Mouse (Mus musculus) right cerebral cortex, postnatal 10 days (tissue): ENCODE measurements around the gene Mtmr11.
"Not testable (repeated sequence)": the region's sequence is repeated elsewhere in the genome, so short reads cannot be mapped to it uniquely, and the experiment has no call there.

Experiments used
- DNase-seq, 2 experiments: peaks; one replicate each; pipeline ENCODE4 v3.0.0; 2021; ENCODE audit warnings: low spot score in 2 of 2

Gene Mtmr11

DNA sequence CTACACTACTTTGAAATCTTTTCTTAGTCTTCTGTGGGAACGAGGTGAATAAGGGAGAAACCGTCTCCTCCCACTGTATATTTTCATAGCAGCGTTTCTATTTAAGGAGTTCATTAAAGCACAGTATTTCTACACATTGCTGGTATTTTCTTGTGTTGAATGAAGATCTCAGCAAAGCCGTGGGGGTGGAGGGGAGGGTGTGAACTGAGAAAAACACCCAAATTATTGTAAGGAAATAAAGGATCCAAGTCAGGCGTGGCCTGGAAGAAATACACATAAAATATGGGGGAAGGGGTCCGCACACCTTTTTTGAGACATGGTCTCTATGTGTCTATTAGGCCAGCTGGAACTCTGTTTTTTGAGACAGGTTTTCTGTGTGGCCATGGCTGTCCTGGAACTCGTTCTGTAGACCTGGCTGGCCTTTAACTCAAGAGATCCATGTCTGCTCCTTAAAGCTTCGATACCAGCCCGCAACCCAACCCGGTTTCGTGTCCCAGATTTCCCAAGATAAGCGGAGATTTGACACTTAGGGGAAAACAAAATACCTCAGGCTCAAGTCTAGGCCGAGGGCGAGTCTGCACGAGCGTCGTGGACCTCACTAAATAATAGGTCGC is 9.9 kb downstream of the Mtmr11 start:
- DNase-seq, result no peak

DNA sequence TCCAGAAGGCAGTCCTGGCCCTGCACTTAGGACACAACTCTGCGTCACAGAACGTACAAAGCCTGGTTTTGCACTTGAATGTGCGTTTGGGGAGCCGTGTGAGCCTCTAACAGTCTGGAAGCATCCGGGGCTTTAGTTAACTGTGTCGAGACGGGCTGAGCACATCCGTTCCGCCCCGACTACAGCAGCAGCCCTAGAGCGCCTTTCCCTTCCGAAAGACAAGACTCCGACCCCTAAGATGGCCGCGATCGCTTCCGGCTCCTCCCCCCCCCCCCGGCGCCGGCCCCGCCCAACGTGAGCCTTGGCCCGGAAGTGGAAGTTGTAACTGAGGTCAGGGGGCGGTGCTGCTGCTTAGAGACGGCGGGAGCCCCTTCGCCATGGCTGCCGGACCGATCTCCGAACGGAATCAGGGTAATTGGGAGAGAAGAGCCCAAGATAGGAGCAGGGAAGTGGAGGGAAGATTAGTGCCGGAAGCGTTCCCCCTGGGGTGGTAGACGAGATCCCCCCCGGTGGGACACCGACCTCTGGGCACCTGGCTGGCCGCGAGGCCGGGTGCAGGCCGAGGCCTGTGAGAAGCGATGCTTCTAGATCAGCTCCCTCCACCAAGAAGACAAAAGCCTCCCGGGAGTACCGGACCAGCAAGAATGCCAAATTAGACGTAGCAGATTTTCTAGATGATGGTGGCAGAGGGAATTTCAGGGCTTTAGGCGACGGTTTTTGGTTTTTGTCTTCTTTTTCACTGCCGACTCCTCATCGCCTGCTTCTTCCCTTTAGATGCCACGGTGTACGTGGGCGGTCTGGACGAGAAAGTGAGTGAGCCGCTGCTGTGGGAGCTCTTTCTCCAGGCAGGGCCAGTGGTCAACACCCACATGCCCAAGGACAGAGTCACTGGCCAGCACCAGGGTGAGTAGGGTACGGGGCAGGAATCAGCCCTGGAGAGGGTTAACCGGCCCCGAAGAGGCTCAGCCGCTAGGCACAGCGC is 10.7 kb downstream of the Mtmr11 start, which contains the start of gene Sf3b4:
Gene Sf3b4, plus strand, starts transcription at position 136 of the 982 bp plus-strand sequence.
- peak; percentile 89 to 93 for DNase-seq

DNA sequence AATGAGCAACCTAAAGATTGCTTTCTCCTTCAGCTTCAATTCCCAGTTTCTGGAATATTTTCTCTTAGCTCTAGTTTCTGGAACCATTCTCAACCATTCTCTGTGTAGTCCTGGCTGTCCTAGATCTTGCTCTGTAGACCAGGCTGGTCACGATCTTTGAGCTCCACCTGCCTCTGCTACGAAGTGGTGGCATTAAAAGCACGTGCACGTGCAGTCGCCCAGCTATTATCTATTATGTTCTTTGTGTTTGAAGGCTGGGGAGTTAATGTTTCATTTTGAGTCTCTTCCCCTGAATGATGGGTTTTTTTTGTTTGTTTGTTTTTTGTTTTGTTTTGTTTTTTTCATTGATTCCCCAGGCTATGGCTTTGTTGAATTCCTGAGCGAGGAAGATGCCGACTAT is 11.4 kb downstream of the Mtmr11 start:
- DNase-seq, result no peak

DNA sequence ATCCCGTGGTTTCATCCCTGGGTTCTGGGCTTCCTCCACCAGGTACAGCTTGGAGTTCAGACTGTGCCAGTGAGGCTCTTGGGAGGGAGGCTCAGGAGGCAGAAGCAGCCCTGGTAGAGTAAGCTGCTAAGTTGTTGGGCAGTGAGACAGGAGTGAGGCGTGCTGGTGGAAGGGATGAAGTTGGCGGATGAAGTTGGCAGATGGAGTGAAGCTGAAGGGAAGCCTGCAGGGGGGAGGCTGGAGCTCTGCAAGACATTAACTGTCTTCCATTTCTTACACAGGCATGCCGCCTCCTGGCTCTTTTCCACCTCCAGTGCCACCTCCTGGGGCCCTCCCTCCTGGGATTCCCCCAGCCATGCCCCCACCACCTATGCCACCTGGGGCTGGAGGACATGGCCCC is 12.2 kb downstream of the Mtmr11 start:
- DNase-seq, result not testable (repeated sequence)

DNA sequence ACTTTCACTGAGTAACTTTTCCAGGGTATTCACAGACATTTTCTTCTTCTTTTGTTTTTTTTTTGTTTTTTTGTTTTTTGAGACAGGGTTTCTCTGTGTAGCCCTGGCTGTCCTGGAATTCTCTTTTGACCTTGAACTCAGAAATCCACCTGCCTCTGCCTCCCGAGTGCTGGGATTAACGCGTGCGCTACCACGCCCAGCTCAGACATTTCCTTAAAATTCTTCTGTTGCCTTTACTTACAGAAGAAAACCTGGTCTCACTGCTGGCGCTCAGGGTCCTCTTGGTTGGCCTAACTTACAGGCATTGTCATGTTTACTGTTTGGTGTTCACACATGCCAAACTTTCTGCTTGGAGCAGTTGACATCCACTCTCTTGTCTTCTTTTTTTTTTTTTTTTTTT is 13.4 kb downstream of the Mtmr11 start:
- DNase-seq, result no peak

DNA sequence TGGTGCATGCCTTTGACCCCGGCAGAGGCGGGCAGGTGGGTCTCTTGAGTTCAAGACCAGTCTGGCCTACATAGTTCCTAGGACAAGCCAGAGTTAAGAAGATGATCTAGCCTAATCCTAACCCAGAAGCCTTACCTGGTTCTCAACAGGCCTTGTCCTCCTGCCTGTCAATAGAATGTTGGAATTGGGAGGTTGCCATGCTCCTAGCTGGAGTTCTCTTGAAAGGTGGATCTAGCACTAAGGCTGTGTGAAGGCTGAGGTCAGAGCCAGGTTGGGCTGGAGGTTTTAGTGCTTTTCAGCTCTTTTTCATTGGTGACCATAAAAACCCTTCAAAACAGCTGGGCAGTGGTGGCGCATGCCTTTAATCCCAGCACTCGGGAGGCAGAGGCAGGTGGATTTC is 16.6 kb downstream of the Mtmr11 start:
- no peak for DNase-seq

DNA sequence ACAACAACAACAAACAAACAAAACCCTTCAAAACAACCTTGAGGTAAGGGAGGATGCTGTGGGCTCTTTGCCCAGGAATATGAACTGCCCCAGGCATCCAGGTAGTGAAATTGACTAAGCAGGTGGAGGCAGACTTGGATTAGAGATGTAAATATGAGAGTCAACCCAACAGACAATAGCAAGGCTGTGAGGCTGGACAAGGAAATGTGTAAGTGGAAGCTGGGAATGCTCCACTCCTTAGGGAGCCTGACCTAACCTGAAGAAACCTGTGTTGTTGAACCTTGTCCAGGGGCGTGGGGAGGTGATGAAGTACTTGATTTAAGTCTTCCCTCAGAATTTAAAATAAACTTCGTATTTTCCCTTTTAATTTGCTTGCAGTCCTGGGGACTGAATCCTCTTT is 17.1 kb downstream of the Mtmr11 start:
- no peak for DNase-seq

DNA sequence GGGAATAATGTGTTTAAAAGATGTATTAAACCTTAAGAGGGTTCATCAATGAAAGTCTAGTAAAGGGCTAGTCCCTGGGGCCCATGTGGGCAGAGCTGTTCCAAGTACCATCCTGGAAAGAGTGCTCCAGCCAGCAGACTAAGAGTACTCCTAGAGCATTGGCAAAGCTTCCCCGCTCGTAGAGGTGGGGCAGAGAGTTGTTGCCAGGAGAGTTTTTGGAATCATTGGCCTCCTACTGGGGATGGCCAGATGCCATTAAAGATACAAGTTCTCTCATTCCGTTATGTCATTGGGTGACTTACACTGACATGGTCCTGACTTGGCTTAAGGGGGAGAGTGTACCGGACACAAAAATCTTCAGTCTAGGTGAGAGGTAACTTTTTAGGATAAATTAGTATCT is 17.7 kb downstream of the Mtmr11 start:
- DNase-seq, result no peak

DNA sequence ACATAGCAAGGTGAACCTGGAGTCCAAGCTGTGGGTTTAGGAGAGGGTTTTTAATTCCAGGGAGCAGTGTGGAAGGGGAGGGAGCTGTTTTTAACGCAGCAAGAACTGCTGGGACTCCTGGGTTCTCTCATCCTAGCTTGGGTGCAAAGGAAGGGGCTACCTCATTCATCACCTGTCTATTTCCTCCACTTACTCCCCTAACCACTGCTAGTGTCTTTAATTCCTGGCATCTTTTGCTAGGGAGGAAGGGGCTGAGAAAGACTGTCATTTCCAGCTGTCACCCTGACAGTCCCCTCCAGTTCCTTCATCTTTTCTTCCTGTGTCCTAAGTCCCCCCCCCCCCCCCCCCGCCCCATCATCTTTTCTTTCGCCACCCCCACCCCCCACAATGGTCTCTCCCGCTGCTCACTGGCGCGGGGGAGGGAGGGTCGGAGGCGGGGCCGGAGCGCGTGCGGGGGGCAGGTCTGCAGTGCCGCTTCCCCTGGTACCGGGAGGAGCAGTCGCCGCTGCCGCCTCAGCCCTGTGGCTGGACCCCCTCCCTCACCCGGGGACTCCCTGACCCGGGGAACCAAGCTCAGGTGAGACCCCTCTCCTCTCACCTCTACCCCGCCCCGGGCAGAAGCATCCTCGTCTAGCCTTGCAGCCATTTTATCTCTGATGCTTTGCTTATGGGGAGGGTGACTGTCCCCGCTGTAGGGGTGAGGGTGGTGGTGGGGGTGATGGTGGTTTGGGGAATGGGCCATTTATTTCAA is 19.1 kb downstream of the Mtmr11 start, which contains the start of gene Sv2a:
Gene Sv2a, plus strand, starts transcription at position 425 of the 751 bp plus-strand sequence.
- peak; percentile 86 for DNase-seq

DNA sequence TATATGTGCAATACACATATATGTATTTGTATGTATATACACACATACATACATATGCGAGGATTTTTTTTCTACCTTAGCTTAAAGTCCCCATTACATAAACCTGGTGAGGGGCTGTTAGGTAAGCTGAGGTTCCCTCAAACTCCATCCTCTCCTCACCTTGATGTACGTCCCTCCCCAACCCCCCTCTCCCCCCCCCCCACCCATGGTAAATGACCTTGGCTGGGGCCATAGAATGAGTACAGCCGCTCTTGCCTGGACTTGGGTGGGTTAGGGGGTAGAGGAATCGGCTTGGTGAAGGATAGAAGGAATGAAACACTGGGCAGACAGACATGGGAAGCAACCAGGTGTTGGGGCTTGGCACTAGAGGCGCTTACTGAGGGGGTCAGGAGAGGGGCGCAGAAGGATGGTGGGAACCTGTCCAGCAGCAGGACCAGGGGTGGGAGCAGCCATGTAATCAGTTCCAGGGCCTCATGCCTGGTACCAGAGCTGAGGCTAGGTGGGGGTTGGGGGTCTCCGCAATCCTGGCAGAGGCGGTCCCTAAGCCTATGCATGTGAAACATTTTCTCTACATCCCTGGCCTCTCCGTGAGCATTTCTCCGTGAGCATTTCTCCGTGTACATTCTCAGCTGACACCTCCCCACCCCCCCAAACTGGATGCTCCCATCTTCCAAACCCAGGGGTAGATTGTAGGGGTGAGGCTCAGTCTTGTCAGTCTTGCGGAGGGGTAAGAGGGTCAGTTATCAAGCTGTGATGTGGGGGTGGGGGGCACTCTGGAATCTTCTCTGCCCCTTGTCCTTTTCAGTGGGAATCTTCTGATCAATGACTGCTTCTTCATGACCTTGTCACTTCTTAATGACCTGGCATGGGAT is 19.9 kb downstream of the Mtmr11 start:
- DNase-seq, result peak; percentile 63 to 77

DNA sequence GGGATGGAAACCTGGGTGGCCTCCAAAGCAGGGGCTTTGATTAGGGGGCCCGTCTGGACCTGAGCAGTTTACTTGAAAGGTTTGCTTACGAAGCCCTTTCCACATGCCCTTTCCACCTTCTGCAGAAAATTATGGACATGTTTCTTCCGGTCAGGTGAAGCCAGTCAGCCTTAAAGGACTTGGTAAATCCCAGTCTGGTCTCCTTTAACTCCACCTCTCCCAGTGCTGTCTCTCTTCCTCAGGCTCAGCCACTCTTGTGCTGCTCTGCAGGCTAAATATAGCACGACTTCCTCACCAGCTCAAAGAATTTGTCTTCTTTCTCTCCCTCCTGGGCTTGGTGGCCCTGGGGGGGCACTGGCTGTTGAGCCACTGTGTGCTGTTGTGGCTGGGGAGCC is 20.6 kb downstream of the Mtmr11 start:
- DNase-seq, result peak; percentile 59 to 70

DNA sequence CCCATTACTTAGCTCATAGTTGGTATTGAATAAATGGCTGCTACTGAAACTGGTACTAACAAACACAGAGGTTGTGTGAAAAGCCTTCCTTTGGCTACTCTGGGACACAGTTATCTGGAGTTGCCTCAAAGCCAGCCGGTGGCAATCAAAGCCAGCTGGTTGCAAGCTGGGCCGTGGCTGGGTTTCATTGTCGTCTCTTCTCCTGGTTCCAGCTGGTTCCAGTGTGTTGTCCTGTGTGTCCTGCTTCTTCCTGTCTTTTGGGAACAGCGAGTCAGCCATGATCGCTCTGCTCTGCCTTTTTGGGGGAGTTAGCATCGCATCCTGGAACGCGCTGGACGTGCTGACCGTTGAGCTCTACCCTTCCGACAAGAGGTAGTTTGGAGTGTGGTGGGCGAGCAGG is 31.2 kb downstream of the Mtmr11 start:
- DNase-seq, result no peak

DNA sequence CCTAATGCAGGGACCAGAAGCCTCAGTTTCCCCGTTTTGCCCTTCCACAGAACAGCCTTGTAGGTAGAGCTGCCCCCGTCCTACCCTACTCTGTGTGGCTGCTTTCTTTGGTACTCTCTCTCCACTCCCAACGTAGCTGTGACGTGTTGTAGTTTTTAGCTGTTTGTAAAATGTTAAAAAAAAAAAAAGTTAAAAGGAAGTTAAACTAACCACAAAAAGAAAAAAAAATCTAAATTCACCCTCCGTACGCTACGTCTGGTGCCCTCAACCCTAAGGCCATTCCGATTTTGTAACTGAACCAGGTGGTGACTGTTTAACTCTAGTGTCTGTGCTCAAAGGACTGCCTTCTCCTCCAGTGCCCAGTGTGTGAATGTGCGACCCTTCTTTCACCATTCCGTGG is 33.2 kb downstream of the Mtmr11 start:
- no peak for DNase-seq

DNA sequence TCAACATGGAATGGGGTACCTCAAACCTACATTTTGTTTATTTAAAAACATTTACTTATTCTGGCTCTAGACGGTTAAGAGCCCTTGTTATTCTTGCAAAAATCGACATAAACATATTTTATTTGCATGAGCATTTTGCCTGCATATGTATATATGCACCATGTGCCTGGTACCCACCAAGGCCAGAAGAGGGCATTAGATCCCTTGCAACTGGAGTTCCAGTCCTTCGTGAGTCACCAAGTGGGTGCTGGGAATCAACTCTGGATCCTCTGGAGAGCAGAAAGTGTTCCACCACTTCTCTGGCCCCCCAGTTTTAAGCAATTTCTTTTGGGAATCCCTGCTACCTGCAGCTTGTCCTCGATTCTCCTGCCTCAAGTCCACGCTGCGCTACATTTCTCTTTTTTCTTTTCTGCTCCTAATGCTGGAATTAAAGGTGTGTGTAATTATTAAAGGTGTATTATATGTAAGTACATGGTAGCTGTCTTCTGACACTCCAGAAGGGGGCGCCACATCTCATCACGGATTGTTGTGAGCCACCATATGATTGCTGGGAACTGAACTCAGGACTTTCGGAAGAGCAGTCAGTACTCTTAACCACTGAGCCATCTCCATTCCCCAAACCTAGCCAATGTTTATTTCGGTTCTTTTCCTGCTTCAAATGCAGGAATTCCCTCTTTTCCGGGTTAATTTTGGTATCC is 34.0 kb downstream of the Mtmr11 start:
- DNase-seq, result no peak

DNA sequence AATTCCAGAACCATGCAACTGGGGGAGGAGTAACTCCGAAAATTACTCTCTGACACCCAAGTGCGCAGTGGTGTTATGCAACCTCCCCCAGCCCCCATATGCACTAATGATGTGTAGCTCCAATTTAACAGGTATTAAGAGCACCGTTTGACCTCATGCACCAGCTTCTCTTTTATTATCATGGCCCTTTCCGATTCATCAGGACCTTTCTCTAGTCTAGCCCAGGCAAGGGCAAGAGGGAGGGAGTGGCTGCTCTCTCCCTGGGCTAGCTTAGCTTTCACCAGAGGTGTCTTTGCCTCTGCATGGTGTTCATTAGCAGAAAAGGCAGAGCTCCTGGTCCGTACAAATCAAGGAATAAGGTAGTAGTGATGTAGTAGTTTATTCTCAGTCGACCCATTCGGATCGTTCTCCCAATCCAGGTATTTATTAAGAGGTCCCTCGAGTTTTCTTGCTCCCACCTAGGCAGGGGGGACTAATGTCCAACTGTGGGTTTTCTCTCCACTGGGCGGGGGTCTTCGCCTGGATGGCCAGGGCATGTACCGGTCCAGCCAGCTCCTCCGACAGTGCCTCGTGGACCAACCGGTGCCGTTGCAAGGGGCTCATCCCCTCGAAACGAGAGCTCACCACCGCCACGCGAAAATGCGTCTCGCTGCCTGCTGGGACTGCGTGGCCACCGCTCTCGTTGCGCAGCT is 34.8 kb downstream of the Mtmr11 start:
- no peak for DNase-seq

DNA sequence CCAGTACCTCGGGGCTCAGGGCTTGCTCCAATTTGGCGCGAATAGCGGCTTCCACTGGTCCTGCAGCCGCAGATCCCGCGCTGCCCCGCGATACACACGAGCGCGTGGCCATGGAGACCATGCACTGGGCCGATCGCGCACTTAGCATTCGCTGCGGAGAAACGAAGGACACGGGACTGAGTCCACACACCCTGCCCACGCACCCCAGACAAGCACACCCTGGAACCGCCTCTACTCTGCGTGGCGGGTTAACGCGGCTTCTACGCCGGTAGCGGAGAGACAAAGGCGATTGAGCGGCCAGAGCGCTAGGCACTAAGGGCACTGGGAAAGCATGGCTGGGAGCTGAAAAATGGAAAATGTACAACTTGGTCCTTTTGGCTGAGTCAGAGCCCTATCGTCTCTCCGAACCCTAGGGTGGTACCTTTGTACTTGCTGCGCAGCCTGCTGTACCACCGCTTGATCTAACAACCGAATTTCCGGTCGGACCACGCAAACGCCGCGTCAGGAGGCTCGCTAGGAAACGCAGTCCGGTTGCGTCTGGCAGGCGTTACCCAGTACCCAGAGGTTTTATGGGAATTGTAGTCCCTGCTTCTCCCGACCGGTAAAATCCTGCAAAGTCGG is 35.4 kb downstream of the Mtmr11 start:
- peak; percentile 95 to 96 for DNase-seq

DNA sequence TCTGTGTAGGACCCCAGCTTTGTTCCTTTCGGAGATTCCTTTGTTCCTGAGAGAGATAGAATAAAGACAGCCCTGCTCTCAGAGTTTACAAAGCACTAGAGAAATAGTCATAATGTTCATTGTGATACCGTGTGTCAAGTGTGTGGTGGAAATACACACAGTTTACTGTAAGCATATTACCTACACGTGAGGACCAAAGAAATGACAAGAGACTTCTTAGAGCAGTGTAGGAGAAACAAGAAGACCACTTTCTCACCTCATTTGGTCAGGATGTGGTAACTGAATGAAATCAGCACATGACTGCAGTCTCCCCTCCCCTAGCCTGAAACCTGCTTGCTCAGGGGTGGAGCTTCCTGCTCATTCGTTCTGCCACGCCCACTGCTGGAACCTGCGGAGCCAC is 36.4 kb downstream of the Mtmr11 start:
- no peak for DNase-seq

DNA sequence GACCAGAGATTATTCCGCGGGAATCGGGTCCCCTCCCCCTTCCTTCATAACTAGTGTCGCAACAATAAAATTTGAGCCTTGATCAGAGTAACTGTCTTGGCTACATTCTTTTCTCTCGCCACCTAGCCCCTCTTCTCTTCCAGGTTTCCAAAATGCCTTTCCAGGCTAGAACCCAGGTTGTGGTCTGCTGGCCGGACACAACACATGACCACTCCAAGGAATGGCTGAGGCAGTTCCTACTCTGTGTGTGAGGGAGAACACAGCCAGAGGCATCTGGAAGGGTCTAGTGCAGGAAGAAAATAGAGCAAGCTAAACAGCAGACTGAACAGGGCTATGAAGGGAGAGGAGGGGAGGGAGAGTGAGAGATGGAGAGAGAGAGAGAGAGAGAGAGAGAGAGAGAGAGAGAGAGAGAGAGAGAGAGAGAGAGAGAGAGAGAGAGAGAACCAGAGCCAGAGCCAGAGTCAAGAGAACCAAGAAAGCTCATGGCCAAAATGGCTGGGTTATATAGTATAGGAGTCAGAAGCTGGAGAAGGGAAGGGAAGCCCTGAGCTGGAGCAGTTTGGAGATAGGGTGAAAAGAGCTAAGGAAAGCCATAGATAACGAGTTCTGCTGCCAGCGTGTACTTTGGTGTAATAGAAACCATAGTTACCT is 36.9 kb downstream of the Mtmr11 start:
- DNase-seq, result not testable (repeated sequence)

DNA sequence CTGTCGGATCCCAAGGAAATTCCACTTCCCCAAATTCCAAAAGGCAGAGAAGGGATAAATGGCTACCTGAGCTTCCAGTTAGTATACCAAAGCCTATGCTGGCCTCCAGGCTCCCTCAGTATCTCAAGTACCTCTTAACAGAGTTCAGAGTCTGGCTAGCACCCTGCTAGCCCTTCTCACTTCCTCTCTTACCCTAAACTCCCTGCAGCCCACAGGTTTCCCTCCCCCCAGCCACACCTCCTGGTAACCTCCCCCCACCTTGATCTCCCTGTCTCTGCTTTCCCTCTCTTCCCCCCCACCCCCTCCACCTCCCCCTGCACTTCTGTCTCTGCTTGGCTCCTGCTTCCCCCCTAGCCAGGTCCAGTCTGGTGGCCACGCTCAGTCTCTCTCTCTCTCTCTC is 37.9 kb downstream of the Mtmr11 start:
- no peak for DNase-seq
